Mouse (Mus musculus) forebrain, postnatal 0 days (tissue): ENCODE measurements at regions not wholly inside any gene's neighbourhood (a gene's known extent, or its start where the extent isn't known, plus 50 kb on each side); places are given as distances from the start of the nearest gene placed in this dataset.

Source experiments
- ATAC-seq: fragments of 200-750 bp; cut with Nextera tagmentation; 2 replicates; pipeline ENCODE4 v1.8.0; 2017; ENCODE audit warnings: mild to moderate bottlenecking, moderate library complexity
- DNase-seq: peaks from one replicate; pipeline ENCODE4 v3.0.0-alpha.2; 2015
- H3K27ac ChIP-seq: fragments of 300-500 bp; sonication (generic); 2 replicates; pipeline ENCODE4 v1.5.1; 2014; ENCODE audit warnings: low read depth, mild to moderate bottlenecking, antibody characterized with exemption, low read length, moderate library complexity, mixed read lengths
- H3K27me3 ChIP-seq: fragments of 300-500 bp; sonication (generic); 2 replicates; pipeline ENCODE4 v1.6.1; 2014; ENCODE audit warnings: mild to moderate bottlenecking, low read length, mixed read lengths; ENCODE audit not compliant: insufficient read depth
- H3K36me3 ChIP-seq: fragments of 300-500 bp; sonication (generic); 2 replicates; pipeline ENCODE4 v1.6.1; 2014; ENCODE audit warnings: mild to moderate bottlenecking, moderate library complexity; ENCODE audit not compliant: insufficient read depth
- H3K4me1 ChIP-seq: fragments of 300-500 bp; sonication (generic); 2 replicates; pipeline ENCODE4 v1.6.1; 2014; ENCODE audit warnings: antibody characterized with exemption; ENCODE audit not compliant: insufficient read depth
- H3K4me2 ChIP-seq: fragments of 300-500 bp; sonication (generic); 2 replicates; pipeline ENCODE4 v1.6.1; 2014; ENCODE audit warnings: low read depth, mild to moderate bottlenecking, moderate library complexity
- H3K4me3 ChIP-seq: fragments of 300-500 bp; sonication (generic); 2 replicates; pipeline ENCODE4 v1.5.1; 2014; ENCODE audit warnings: low read depth, low read length, mixed read lengths
- H3K9ac ChIP-seq: fragments of 300-500 bp; sonication (generic); 2 replicates; pipeline ENCODE4 v1.6.1; 2014; ENCODE audit warnings: mild to moderate bottlenecking
- H3K9me3 ChIP-seq: fragments of 300-500 bp; sonication (generic); 2 replicates; pipeline ENCODE4 v1.6.1; 2016; ENCODE audit warnings: low read length
- CTCF ChIP-seq: sonication (generic); IDR thresholded peaks from 2 replicates; pipeline ENCODE4 v1.5.1; 2016; ENCODE audit warnings: antibody characterized with exemption, control low read depth, low read depth
- WGBS: fragments of 180-500 bp; shearing (Covaris S2); extraction: QIAGEN DNeasy Blood & Tissue Kit; methylation state at CpG from one replicate; pipeline ENCODE4 v1.1.7; 2014; 5-methylcytosine and 5-hydroxymethylcytosine counted together

- Histone ChIP-seq H3K27me3 (no peaks in the 10 kb centered on the region), H3K9me3 (no peaks in the 10 kb centered on the region), H3K4me3 (no peak overlapping the region), H3K27ac (no peak overlapping the region), H3K36me3 (no peaks in the 10 kb centered on the region), H3K4me1 (no peaks in the 10 kb centered on the region), H3K9ac (no peak overlapping the region), H3K4me2 (no peak overlapping the region)
- no peak for TF ChIP-seq CTCF
- no peak for DNase-seq
- no peak for ATAC-seq
Measured at GRCm38 (mm10) chr17:62287666-62288065, 593.5 kb downstream of the Efna5 start.

GRCm38 (mm10) chr17:62287127-62287526 lies 594.0 kb downstream of the Efna5 start:
- ATAC-seq (no peak), DNase-seq (no peak)
- Histone ChIP-seq H3K27me3 (no peaks in the 10 kb centered on the region), H3K4me2 (no peak overlapping the region), H3K9ac (no peak overlapping the region), H3K9me3 (no peaks in the 10 kb centered on the region), H3K4me3 (no peak overlapping the region), H3K4me1 (no peaks in the 10 kb centered on the region), H3K36me3 (no peaks in the 10 kb centered on the region), H3K27ac (no peak overlapping the region)
- 79% methylated on average over 4 of the region's 4 CpGs for WGBS
- no peak for TF ChIP-seq CTCF

- Histone ChIP-seq H3K4me1 (no peaks in the 10 kb centered on the region), H3K4me3 (no peak overlapping the region), H3K27ac (no peak overlapping the region), H3K9me3 (no peaks in the 10 kb centered on the region), H3K9ac (no peak overlapping the region), H3K27me3 (no peaks in the 10 kb centered on the region), H3K4me2 (no peak overlapping the region), H3K36me3 (no peaks in the 10 kb centered on the region)
- no peak for DNase-seq
- 80% methylated on average over 12 of the region's 12 CpGs for WGBS
- TF ChIP-seq CTCF: no peak
- ATAC-seq: no peak
Measured at GRCm38 (mm10) chr17:62286086-62287080, 594.7 kb downstream of the Efna5 start.

- no peak for ATAC-seq
- Histone ChIP-seq H3K4me2 (no peak overlapping the region), H3K4me1 (no peaks in the 10 kb centered on the region), H3K27me3 (no peaks in the 10 kb centered on the region), H3K27ac (no peak overlapping the region), H3K4me3 (no peak overlapping the region), H3K36me3 (no peaks in the 10 kb centered on the region), H3K9ac (no peak overlapping the region), H3K9me3 (no peaks in the 10 kb centered on the region)
- TF ChIP-seq CTCF: no peak
- 79% methylated on average over 3 of the region's 3 CpGs for WGBS
- no peak for DNase-seq
Measured at GRCm38 (mm10) chr17:62280201-62280600, 600.9 kb downstream of the Efna5 start.

GRCm38 (mm10) chr17:62271399-62271798 lies 609.7 kb downstream of the Efna5 start:
- Histone ChIP-seq H3K27me3 (no peaks in the 10 kb centered on the region), H3K4me3 (no peak overlapping the region), H3K4me1 (no peaks in the 10 kb centered on the region), H3K27ac (no peak overlapping the region), H3K9me3 (no peaks in the 10 kb centered on the region), H3K9ac (no peak overlapping the region), H3K36me3 (no peaks in the 10 kb centered on the region), H3K4me2 (no peak overlapping the region)
- DNase-seq: no peak
- 70% methylated on average over 7 of the region's 7 CpGs for WGBS
- TF ChIP-seq CTCF: no peak
- no peak for ATAC-seq

- DNase-seq: no peak
- Histone ChIP-seq H3K27me3 (no peaks in the 10 kb centered on the region), H3K27ac (no peak overlapping the region), H3K4me3 (no peak overlapping the region), H3K9ac (no peak overlapping the region), H3K4me2 (no peak overlapping the region), H3K36me3 (no peaks in the 10 kb centered on the region), H3K9me3 (no peaks in the 10 kb centered on the region), H3K4me1 (no peaks in the 10 kb centered on the region)
- ATAC-seq: no peak
- no peak for TF ChIP-seq CTCF
- 93% methylated on average over 4 of the region's 4 CpGs for WGBS
Measured at GRCm38 (mm10) chr17:62269279-62269678, 611.8 kb downstream of the Efna5 start.

GRCm38 (mm10) chr17:62253448-62253847 lies 627.7 kb downstream of the Efna5 start:
- no peaks in the 10 kb centered on the region for H3K4me1 ChIP-seq
- no peaks in the 10 kb centered on the region for H3K27me3 ChIP-seq
- ATAC-seq: no peak
- TF ChIP-seq CTCF: no peak
- H3K36me3 ChIP-seq: no peaks in the 10 kb centered on the region
- DNase-seq: no peak
- no peak overlapping the region for H3K9ac ChIP-seq
- 81% methylated on average over 3 of the region's 3 CpGs for WGBS
- no peak overlapping the region for H3K27ac ChIP-seq
- H3K4me2 ChIP-seq: no peak overlapping the region
- no peaks in the 10 kb centered on the region for H3K9me3 ChIP-seq
- H3K4me3 ChIP-seq: no peak overlapping the region
